Mouse (Mus musculus) B cell, adult 2 months (primary cell): ENCODE measurements around the gene Plin4.

Experiments
- DNase-seq, 2 experiments: peaks; one replicate each; pipeline ENCODE4 v3.0.0; 2022

Plin4 gene

DNA sequence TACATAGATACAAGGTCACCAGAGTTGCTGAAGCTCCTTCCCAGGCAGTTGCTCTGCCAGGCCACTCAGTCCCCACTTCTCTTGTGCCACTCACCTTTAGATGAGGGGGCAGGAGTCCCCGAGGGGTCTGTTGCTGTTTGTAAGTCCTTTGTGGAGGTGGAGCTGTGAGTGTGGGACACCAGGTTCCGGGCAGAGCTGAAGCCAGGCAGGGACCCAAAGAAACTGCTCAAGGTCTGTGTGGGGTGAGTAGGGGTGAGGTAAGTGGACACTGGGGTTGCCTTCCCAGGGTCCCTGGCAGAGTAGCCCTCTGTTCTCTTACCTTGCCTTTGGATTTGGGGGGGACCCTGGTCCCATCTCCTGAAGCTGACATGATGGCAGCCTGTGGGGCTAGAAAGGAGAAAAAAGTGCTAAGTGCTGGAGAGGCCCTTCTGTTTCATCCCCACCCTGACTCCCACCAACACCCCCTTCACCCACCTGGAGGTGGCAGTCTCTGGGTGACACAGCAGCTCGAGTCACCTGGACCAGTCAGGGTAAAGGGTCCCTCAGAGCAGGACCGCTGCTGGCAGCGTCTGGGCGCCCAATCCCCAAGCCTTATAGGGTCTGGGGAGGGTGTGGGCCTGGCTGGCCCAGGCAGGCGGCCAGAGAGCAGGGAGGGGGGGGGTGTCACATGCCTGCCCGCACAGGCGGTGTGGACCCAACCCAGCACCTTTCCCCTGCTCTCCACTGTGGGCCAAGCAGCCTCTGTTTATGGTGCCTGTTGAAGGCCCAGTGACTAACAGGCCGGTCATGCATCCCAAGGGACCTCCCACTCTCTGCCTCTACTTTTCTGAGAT lies at the start of gene Plin4:
Gene Plin4 (minus strand): TSS at position 585 of the 833 bp plus-strand sequence.
- DNase-seq = no peak

- no peak for DNase-seq
Observed at GRCm38 (mm10) chr17:56153643-56154042, 44.0 kb upstream of the Plin4 start.

DNA sequence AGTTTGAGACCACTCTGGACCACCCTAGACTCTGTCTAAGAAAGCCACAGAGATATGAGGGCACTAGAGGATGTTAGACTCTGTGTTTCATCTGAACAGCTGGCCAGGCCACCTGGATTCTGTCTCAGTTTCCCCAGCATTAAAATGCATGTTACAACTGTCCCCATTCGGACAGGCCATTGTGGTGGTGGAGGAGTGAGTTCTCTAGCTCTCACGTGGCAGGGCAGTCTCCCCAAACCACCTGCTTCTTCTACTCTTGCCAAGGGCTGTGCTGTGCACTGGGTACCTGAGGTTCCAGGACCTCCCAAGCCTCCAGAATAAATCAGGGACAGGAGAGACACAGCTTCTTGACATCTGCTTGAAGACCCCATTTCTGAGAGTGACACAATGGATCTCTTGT lies 40.3 kb upstream of the Plin4 start:
- DNase-seq = no peak

GRCm38 (mm10) chr17:56148790-56149618 lies 39.4 kb upstream of the Plin4 start:
- no peak for DNase-seq

- peak; percentile 56 to 68 for DNase-seq
Observed at GRCm38 (mm10) chr17:56148280-56148679, 38.7 kb upstream of the Plin4 start.

- DNase-seq = no peak
Observed at GRCm38 (mm10) chr17:56147420-56147819, 37.8 kb upstream of the Plin4 start.

- no peak for DNase-seq
Observed at GRCm38 (mm10) chr17:56146131-56146530, 36.5 kb upstream of the Plin4 start.

DNA sequence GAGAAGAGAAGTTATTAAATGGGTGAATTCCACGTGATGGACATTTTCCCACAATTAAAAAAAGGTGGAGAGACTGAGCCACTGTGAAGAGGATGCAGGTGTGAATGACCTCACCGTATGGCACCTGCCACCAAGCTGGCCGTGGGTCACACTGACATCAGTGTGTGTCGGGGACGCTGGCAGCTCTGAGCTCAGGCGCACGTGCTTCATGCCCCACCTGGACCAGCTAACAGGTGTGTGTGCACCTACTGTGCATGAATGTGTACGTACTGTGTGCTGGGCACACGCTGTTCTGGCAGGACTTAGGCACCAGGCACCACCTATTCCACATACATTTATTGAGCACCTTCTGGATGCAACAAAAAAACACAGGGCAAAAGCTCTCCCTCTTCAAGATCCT lies 34.9 kb upstream of the Plin4 start:
- DNase-seq = no peak

DNA sequence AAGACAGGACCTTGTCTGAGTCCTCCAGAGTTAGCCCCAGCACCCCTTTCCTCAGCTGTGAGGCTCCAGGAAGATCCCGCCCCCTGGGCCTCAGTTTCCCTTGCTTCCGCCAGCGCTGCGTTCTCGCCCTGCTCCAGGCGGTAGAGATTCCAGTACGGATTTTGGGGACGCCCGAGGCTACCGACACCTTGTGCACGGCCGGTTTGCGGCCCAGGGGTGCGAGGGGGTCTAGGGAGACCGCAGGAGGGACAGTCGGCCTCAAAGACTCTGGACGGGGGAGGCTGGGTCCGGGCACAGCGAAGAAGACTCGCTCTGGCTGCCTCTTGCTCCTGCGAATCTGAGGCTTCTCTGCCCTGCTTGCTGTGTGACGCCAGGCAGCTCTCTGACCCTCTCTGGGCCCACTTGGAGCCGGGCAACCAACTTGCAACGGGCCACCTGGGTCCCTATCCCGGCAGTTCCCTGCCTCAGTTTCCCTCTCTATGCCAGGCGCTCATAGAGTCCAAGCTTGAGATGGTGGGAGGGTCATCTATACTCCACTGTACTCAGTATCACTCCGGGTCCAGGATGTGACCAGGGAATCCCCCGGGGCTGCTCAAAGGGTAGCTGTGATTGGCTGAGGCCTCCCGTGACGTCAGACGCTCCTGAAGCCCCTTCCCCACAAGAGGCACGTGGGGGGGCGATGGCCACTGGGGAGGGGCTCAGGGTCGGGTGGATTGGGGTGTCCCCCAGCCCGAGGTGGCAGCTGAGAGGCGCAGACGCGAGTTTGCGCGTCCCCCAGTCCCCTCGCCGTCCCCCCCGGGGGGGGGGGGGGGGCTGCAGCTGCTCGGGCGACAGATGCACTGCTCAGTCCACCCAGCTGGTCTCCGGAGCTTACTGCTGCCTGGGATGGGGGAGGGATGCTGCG lies 32.4 kb upstream of the Plin4 start:
- no peak for DNase-seq

- peak; percentile 44 to 45 for DNase-seq
Observed at GRCm38 (mm10) chr17:56139858-56140595, 30.4 kb upstream of the Plin4 start, which contains the start of gene Sema6b. Gene Sema6b, minus strand, starts transcription at chr17:56140343.

- DNase-seq = no peak
Observed at GRCm38 (mm10) chr17:56139355-56139754, 29.8 kb upstream of the Plin4 start.

GRCm38 (mm10) chr17:56137839-56138613 lies 28.4 kb upstream of the Plin4 start:
- no peak for DNase-seq

DNA sequence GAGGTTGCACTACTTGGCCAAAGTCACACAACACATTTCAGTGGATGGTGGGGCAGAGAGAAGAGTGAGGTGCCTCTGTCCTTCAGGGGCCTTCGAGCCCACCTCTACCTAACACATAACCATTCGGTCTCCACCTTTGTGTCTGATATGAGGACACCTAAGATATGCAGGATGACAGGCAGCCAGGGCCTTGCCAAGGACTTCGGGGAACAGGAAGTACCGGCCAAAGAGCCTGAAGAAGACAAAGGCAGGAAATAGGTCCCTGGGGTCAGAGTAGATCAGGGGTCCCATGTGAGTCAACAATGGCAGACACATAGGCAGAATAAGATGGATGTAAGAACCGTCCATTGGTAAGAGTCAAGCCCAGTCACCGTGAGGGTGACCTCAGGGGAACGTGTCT lies 27.0 kb upstream of the Plin4 start:
- no peak for DNase-seq

DNA sequence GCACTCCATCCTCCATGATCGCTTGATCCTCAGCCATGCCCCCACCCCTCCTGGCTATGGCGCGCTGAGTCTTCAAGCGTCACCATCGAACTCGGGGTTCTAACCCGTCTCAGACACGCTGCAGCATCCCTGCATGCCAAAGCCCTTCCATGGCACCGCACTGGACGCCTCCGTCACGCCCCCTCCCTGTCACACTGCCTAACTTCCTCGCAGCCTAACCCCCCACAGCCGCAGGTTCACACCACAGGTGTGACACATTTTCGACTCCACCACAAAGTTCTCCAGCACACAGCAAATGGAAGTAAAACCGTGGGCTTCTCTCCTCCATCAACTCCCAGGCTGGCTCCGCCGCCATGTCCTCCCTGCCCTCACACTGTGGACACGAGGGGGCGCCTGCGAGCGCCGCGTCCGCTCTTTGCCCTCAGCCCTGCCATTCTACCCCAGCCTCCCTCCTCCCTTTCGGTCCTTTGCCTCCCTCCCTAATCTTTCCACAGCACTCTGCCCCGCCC lies 24.9 kb upstream of the Plin4 start:
- peak; percentile 86 to 87 for DNase-seq

DNA sequence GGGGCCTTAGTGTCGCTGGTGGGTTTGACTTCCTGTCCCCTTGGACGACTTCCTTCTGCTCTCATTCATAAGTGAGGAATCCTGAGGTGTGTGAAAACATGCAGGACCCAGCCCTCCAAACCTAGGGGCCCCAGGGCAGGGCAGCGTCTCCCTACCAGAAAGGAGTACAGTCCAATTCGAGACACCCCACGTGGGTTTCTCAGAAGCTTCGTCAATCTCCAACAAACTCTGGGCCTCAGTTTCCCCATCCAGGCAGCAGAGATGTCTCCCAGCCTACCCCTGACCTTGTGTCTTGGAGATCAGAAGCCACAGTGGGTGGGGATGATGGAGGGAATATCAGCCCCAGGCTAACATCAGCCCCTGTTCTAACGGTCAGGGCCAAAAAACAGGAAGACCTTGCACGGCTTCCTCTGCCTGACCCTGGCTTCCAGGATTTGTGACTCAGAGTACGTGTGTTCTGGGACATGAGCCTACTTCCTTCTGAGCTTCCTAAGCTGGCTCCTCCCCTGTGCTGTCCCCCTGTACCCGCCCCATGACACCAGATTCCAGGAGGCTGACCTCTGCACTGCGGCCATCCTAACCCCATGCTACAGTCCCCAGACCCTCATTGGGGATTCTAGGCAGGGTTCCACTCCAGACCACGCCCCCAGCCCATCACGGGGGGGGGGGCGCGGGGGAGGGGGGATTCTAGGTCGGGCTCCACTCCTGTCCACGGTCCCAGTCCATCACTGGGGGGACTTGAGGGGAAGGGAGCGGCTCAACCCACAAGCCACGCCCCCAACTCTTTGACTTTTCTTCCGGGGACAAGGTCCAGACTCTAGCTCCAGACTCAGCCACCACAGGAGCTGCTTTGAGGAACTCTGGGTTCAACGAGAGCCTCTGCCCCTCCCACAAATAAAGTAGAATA lies 24.1 kb upstream of the Plin4 start:
- DNase-seq = peak in 1 of 2 experiments; percentile 34

DNA sequence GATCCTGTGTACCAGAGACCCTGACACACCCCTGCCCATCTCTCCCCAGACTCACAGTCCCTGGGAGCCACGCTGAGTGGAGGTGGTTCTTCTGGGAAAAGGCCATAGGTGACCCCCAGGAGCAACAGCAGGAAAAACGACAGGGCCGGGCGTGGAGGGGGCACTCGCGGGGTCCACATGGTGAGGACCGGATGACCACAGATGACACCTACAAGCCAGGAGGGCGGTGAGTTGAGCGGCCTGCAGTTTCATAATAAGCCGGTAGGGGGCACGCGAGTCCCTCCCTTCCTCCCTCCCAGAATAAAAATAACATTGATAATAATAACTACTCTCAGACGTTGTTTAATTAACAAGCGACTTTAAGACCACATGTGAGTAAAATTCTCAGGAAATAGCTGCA lies 23.1 kb upstream of the Plin4 start:
- peak; percentile 85 to 89 for DNase-seq

DNA sequence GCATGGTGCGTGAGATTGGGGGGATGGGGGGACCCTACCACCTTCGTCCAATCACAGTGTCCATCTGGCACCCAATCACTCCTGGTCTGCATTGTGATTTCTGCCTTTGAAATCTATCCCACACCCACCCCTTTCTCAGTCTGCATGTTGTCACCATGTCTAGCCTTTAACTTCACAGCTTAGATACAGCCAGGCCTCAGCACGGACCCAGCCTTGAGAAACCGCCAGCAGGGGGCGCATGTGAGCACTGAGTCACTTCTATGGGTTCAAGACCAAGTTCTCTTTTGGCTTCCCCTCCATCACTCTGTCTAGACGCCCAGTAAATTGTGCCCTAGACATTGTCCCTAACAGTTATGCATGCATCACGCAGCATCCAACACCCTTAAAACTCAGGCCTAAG lies 22.2 kb upstream of the Plin4 start:
- DNase-seq = peak; percentile 89

DNA sequence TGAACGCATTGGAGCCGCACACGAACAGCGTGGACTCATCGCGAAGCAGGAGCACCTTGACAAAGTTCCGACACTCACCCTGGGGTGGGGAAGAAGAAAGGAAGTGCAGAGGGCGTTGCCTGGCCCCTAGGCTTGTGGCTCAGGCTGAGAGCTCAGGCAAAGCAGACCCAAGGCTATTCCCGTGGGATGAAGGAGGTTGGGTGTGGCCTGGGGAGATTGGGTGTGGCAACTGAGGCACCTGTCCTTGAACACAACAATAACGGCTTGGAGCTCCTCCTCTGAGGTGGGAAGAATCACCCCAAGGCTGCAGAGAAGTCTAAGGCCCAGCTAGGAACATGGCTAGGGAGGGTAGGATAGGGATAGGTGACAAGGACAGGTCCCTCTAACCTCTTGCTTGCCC lies 21.5 kb upstream of the Plin4 start:
- DNase-seq = no peak

DNA sequence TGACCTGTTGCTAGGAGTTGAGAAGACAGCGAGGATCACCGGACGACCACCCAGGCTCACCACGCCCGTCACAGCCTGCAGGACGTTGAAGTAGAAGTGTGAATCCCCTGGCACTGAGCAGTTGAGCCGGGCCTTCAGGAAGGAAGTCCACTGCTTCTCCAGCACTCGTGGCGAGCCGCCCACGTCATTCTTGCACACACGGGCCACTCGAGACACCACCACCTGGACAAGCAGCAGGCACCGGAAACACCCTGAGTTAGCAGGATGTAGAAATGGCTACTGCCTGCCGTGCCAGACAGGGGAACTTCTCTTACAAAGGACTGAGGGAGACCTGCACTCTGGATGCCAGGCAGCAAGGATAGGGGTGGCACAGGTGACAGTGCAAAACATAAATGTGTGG lies 18.6 kb upstream of the Plin4 start:
- DNase-seq = no peak

GRCm38 (mm10) chr17:56126175-56126574 lies 16.6 kb upstream of the Plin4 start:
- DNase-seq = no peak
